Mouse (Mus musculus) thymus, adult 18-20 months (tissue): ENCODE results near the gene Fxyd3.

ENCODE experiments used
- DNase-seq, 2 experiments: peaks; one replicate each; pipeline ENCODE4 v3.0.0; 2022; ENCODE audit warnings: mixed read lengths in 2 of 2

Fxyd3 gene

DNA sequence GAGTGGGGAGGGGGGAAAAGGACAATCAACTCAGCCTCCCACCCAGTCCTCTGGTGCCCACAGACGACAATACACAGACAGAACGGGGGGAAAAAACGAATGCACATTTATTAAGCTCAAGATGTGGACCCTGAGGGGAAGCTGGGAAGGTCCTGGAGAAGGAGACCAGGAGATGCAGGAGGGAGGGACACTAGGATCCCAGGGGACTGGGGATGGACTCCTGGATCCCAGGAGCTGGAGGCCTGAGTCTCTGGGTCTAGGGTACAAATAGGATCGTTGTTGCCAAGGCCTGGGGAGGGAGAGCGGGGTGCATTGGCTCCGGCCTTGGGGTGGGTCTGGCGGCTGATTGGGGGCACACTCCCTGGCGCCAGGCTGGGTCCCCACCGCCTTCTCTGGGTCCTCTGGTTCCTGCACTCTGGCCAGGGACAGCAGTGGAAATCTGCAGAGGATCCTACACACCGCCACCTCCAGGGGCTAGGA lies 34.0 kb downstream of the Fxyd3 start, which contains the start of gene Fxyd5:
Gene Fxyd5, minus strand, starts transcription at position 51 of the 480 bp plus-strand sequence.
- DNase-seq, result no peak

- DNase-seq, result peak; percentile 63 to 74
Observed at GRCm38 (mm10) chr7:31041662-31042315, 34.7 kb downstream of the Fxyd3 start.

GRCm38 (mm10) chr7:31041023-31041407 lies 35.5 kb downstream of the Fxyd3 start:
- no peak for DNase-seq

- DNase-seq, result peak; percentile 48 to 64
Observed at GRCm38 (mm10) chr7:31040281-31041022, 36.1 kb downstream of the Fxyd3 start.

GRCm38 (mm10) chr7:31039011-31039410 lies 37.5 kb downstream of the Fxyd3 start:
- DNase-seq, result no peak

DNA sequence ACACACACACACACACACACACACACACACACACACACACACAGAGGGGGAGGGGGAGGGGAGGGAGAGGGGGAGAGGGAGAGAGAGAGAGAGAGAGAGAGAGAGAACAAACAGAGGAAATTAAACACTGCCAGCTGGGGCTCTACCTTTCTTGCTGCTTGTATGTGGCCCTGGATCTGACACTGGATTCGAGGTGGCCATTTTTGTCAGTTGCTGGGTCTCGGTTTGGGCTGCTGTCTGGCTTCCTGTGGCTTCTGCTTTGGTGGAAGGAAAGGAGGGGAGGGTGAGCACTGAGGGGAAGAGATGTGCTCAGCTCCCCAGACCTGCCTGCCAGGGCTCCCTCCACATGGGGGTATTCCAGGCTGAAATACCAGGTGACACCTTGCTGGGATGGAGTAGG lies 38.8 kb downstream of the Fxyd3 start:
- peak in 1 of 2 experiments; percentile 61 for DNase-seq

- no peak for DNase-seq
Observed at GRCm38 (mm10) chr7:31036917-31037316, 39.6 kb downstream of the Fxyd3 start.

GRCm38 (mm10) chr7:31035291-31035690 lies 41.2 kb downstream of the Fxyd3 start:
- DNase-seq, result no peak

GRCm38 (mm10) chr7:31034789-31035188 lies 41.7 kb downstream of the Fxyd3 start:
- DNase-seq, result no peak

GRCm38 (mm10) chr7:31033409-31034165 lies 42.9 kb downstream of the Fxyd3 start:
- peak; percentile 58 to 79 for DNase-seq

DNA sequence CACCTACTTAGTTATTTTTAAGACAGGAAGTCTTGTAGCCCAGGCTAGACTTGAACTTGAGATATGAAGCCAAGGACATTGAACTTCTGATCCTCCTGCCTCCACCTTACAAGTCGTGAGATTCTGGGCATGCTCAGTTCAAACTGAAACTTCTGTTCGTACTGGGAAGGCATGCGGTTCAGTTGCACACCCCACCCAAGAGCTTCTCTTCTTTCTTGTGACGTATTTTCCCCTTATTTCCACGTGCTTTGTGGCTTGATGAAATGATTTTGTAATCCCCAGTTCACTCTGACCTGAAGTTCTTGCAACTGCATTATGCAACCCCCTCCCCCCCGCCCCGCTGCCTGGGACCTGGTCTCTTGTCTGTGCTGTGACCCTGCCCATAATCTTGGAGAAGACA lies 44.8 kb downstream of the Fxyd3 start:
- no peak for DNase-seq

- DNase-seq, result no peak
Observed at GRCm38 (mm10) chr7:31030717-31031116, 45.8 kb downstream of the Fxyd3 start.

DNA sequence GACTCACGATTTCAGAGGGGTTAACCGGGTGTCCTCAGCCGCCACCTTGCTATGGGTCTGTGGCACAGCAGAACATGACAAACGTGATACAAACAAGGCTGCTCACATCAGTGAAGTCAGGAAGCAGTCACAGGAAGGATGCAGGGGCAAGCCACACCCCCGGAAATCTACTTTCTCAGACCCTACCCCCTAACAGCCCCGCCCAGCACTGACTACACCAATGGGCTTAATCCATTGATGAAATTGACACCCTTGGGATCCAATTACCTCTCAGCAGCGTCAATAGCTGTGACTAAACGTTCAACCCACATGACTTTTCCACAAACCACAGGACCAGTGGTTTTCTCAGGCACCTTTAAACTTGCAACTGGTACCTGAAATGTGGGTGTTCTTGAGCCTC lies 47.9 kb downstream of the Fxyd3 start:
- no peak for DNase-seq
